Mouse (Mus musculus): Measurements from ENCODE around the gene Hmgcs2.

The Hmgcs2 gene

DNA sequence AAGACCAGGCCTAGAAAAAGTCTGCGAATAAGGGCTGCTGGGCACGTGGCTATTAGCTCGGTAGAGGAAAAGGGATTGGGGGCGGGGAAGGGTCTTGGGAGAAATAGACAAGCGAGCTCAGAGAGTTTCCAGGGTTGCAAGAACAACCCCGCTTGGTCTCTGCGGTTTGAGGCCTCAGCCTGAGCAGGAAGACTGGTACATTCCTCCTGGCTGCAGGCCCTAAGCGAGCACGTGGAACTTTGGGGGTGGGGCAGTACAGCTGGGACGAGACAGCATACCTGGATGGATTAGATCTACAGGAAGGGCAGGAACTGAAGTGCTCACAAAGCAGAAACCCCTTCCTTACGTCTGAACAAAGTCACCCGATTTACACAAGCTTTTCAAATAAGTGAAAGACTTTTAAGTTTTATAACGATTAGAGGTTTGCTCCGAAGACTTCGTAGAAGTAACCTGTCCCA lies 58.4 kb downstream of the Hmgcs2 start:
- CTCF ChIA-PET: interaction anchor here (0.6 to 1.6 kb wide), 5 partner anchors 9 to 104 kb away, joined by 3 to 19 read pairs (median 6); no protein-coding TSS in a partner anchor

DNA sequence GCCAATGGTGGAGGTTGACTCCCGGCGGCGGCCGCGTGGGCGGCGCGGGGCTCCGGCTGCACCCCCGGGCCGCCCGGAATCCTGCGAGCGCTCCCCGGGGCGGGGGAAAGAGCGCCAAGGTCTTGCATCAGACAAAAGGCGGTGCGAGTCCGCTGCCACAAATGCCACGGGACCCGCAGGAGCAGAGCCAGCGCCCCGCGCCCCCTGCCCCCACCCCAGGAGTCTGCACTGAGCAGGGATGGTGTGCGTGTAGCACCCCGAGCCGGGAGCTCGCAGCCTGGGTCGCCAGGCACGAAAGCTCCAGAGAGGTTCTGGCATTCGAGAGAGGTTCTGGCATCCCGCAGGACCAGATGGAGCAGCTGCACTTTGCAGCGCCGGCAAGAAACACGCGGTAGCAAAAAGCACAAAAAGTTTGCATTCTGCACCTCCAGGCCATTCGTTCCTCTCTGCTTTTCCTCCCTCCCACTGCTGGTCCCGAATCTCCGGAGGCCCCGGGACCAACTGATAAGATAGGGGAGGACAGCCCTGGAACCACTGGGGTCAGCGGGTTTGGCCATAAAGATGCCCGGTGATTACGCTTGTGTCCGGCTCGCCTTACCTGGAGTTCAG lies 59.0 kb downstream of the Hmgcs2 start:
- CTCF ChIA-PET: interaction anchor here (0.7 to 1.6 kb wide), 3 partner anchors 10 to 24 kb away, joined by 3 to 9 read pairs (median 4); no protein-coding TSS in a partner anchor

DNA sequence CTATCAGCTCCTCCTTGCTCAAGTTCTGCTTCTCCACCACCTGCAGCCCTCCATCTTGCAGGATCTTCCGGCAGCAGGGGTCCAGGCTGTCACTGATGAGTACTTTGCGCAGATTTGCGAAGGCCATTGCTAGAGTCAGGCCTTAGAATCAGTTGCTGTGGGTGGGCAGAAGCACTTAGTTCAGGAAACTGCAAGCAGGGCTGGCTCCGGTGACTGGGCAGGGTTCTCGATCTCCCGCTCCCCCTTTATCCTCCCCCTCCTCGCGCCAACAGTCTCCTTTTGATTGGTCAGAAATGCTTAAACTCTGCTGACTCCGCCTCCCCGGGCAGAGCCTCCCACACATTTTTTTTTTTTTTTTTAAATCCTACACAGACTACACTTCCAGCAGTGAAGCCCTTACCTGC lies 59.5 kb downstream of the Hmgcs2 start, which contains the start of gene Phgdh:
Gene Phgdh, minus strand, starts transcription at position 285 of the 404 bp plus-strand sequence.
- CTCF ChIA-PET: interaction anchor here (0.7 to 1.6 kb wide), 3 partner anchors 9 to 23 kb away, joined by 3 to 9 read pairs (median 4); no protein-coding TSS in a partner anchor

DNA sequence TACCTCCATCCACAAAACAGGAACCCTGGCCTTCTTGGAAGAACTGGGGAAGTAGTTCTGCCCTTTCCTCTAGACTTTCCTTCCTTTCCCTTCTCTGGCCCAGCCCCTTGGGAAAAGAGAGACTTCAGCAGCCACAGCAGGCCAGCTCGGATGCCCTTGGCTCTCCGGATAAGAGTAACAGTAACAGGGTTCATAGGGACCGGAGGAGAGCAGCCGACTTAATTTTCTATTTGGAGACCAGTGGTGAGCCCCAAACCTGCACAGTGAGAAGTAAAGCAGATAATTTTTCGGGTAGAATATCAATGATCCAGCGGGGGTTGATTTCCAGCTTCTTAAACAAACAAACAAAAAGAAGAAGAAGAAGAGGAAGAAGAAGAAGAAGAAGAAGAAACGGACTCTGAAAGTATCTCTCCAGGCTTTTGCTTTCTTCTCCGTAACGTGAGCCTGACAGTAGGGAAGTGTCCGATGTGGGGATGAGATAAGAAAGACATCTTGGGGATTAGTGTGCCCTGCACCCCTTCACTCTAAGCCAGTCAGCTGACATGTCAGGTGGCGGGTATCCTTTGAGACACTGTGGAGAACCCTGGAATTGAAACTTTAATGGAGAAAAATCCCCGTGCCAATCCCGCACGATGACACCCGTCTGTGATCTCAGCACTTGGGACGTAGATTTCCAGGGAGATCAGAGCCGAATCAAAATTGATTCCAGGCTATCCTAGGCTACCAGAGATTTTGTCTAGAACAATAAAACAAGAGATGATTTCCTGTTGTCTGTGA lies 60.8 kb downstream of the Hmgcs2 start:
- CTCF ChIA-PET: interaction anchor here (0.6 kb wide), 1 partner anchor 406 kb away, joined by 3 read pairs; no protein-coding TSS in a partner anchor

DNA sequence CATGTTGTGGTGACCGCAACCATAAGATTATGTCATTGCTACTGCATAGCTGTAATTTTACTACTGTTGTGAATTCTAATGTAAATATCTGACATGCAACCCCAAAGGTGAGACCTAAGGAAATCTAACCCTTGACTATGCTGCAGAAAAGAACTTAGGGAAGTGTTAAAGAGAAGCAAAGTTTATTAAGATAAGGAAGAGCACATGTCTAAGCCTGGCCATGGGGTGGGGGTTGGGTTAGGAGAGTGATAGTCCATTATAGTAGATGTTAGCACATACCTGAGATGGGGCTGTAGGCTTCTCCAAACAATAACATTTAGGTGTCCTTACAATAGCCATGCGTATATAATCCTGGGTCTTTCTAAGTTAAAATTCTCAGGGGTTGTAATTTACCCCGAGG lies 63.0 kb downstream of the Hmgcs2 start:
- CTCF ChIA-PET: no interaction called here

DNA sequence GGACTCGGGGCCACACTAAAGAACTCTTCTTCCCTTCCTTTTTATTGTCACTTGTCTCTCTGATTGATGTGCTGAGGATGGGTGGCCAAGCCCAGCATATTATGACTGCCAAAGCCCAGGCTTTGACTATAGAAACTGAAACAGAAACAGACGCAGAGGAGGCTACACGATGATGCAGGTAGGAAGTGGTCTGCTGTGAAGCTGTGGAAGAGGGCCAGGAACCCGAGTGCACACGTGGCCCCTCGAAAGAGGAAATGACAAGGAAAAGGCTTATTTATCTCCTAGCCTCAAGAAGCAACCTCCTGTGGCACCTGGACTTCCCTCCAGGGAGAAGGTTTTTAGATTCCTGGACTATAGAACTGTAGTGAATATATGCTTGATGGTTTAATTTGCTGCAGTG lies 67.9 kb downstream of the Hmgcs2 start:
- CTCF ChIA-PET: interaction anchor here (0.9 to 1.5 kb wide), 2 partner anchors 9 to 14 kb away, joined by 4 to 14 read pairs; partner anchors contain the start of gene Phgdh

DNA sequence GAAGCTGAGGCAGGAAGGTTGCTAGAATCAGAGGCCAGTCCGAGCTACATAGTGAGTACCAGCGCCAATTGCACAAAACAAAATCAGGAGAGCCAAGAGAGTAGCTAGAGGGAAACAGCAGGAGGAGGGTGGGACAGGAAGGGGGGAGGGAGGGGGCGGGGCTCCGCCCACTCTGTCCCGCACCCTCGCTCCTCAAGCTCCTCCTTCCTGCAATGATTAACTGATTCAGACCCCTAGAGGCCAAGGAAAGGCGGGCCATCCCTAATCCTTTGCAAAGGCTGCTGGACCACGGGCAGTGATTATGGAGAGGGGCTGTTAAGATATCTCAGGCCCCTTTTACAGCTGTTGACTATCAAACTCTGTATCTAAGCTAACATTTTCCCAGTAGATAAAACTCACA lies 68.5 kb downstream of the Hmgcs2 start:
- CTCF ChIA-PET: interaction anchor here (0.9 to 1.5 kb wide), 3 partner anchors 9 to 15 kb away, joined by 3 to 14 read pairs (median 4); partner anchors contain the start of gene Phgdh

DNA sequence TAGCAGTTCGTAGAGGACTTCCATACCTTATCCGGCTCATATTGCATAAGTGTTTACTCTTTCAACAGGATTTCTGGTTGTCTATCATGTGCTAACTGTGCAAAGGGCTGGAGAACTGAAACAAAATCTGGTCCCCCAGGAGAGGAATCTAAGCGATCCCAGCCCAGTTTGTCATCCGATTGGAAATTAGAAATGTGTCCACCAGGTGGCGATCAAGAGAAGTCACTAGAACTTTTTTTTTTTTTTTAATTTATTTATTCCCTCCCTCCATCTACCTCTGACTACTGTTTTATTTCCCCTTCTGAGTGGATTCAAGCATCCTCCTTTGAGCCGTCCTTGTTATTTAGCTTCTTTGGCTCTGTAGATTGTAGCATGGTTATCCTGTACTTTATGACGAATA lies 73.7 kb downstream of the Hmgcs2 start:
- CTCF ChIA-PET: interaction anchor here (0.7 to 1.4 kb wide), 2 partner anchors 15 to 77 kb away, joined by 5 to 9 read pairs; partner anchors contain the start of gene Phgdh

DNA sequence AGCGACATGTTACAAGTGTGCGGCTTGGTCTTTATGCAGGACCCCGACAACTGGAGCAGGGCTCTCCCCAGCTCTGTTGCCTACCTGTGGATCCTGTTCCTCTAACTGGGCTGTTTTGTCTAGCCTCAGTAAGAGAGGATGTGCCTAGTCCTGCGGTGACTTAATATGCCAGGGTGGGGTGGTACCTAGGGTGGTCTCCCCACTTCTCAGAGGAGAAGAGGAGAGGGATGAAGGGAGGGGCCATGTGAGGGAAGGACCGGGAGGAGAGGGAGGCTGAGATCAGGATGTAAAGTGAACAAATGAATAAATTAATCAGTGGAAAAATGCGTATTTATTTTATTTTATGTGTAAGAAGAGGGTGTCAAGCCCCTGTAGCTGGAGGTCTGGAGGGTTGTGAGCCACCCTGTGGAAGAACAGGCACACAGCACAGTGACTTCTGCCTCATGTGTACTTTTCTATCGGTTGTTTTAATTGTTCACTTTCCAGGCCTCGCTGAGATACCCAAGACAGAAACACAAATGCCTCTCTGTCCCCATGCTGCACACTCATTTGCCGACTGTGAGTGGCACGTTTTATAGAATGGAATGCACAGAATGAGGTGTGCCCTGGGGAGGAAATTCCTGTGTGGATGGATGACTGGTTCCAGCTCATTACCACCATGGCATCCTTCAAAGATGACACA lies 75.2 kb downstream of the Hmgcs2 start:
- CTCF ChIA-PET: no interaction called here

DNA sequence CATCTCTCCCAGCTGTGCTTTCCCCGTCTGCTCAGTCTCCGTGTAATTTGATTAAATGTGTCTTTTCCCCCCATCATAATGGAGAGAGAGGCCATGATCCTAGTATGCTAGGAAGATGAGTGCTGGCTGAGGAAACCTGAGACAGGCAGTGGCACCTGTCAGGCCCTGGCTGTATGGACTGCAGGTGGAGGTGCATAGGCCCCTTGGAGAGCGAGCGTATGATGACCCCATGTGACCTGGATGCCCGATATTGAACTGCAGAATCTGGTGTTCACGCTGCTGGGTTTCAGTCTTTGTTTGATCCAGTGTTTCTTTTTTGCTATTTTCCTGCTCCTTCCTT lies 75.8 kb downstream of the Hmgcs2 start:
- CTCF ChIA-PET: no interaction called here

DNA sequence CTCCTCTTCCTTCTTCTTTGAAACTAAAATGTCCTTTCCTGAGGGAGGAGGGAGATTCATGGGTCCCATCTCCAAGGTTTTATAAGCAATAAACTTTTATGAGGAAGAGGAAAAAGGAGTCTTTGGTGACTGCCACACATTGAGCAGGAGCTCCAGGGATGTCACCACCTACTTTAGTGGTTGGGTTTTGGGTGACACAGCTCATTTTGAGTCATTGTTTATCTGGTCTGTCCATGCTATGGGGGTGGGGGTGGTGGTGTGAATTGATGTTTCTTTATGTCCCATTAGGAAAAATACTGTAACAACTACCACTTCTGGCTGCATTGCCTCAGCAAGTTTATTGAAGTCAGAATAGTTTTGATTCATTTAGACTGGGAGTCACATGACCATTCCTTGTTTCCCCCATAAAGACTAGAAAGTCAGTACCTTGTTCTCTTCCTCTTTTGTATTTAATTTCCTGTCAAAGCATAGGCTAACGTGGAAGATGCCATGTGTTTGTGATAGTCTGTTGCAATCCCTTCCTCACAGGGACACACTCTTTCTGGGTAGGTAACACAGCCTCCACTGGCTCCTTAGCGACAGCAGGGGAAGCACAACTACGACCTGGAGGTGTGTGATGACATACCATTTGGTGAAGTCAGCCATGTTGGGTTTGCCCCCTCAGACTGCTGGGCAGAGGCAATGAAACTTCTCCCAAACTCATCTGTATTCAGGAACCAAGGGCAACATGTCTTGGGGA lies 76.6 kb downstream of the Hmgcs2 start:
- CTCF ChIA-PET: no interaction called here

Data from spleen, embryonic (tissue).